Mouse (Mus musculus): ENCODE measurements around the gene Rnpep. TPM values are rescaled to one million over a fixed set of nuclear protein-coding genes. Genes with fewer than 3 reads are reported as not detected.
A peak's percentile ranks its signal among the peaks of the same experiment; 100 is the strongest.

Gene Rnpep
- polyA plus RNA-seq, 1 experiment from 2014 or later, result 113 TPM

DNA sequence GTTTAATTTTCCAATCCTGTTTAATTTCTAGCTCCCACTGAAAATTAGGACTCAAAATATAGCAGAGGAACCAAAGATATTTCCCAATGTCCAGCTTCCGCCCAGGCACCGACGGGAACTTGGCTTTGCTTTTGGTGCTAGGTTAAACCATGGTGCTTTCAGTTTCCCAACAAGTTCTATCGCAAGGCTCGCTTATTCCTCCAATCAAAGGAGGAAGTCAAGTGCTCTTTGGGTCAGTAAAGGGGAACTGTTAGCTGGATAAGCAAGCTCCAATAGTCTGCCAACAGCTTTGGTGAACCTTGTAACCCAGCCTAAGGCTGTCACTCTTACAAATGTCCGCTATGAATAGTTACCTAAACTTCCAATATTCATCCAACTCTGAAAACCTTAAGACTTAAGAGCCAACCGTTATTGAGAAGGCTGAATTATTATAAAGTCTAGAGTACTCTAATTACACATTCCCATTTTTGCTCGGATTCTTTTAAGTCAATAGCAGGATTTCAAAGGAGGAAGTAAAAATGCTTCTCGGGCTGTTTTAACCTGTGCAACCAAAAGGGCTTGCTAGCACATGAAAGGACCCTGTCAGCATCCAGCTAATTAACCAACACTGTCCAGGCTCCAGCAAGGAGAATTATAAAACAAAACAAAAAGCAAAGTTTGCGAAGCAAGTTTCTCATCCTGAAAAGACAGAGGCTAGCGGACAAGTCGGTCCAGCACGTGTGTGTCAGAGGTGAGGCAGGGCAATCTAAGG lies 1.2 kb downstream of the Rnpep start:
- H3K36me3 ChIP-seq, result peaks cover 37% of the 10 kb centered on the region
- H3K27me3 ChIP-seq (ENCODE audit: low read depth, poor library complexity, severe bottlenecking), result no peaks in the 10 kb centered on the region
- H3K9me3 ChIP-seq (replicated peaks), result no peaks in the 10 kb centered on the region
- WGBS, result 41% methylated on average over 13 of the region's 13 CpGs
- H3K27ac ChIP-seq, result peak overlapping the region; percentile 93
- peaks cover 24% of the 10 kb centered on the region for H3K4me1 ChIP-seq
- H3K4me3 ChIP-seq, result peak overlapping the region; percentile 81
- no peak for DNase-seq (ENCODE audit: low spot score)

GRCm38 (mm10) chr1:135281841-135282240 lies 2.0 kb downstream of the Rnpep start:
- Histone ChIP-seq H3K27me3 (ENCODE audit: low read depth, poor library complexity, severe bottlenecking) (no peaks in the 10 kb centered on the region), H3K36me3 (peaks cover 45% of the 10 kb centered on the region), H3K27ac (no peak overlapping the region), H3K9me3 (replicated peaks) (no peaks in the 10 kb centered on the region), H3K4me3 (0 out of 2 replicates have a peak overlapping the region, but pooled peaks have one; percentile 6), H3K4me1 (peaks cover 24% of the 10 kb centered on the region)
- WGBS, result 96% methylated on average over 17 of the region's 17 CpGs
- no peak for DNase-seq (ENCODE audit: low spot score)

- 89% methylated on average over 9 of the region's 9 CpGs for WGBS
- no peak for DNase-seq (ENCODE audit: low spot score)
- H3K36me3 ChIP-seq, result peaks cover 57% of the 10 kb centered on the region
- peaks cover 20% of the 10 kb centered on the region for H3K4me1 ChIP-seq
- H3K9me3 ChIP-seq (replicated peaks), result no peaks in the 10 kb centered on the region
- no peak overlapping the region for H3K27ac ChIP-seq
- no peaks in the 10 kb centered on the region for H3K27me3 ChIP-seq (ENCODE audit: low read depth, poor library complexity, severe bottlenecking)
- H3K4me3 ChIP-seq, result no peak overlapping the region
Measured at GRCm38 (mm10) chr1:135280646-135281045, 3.2 kb downstream of the Rnpep start.

DNA sequence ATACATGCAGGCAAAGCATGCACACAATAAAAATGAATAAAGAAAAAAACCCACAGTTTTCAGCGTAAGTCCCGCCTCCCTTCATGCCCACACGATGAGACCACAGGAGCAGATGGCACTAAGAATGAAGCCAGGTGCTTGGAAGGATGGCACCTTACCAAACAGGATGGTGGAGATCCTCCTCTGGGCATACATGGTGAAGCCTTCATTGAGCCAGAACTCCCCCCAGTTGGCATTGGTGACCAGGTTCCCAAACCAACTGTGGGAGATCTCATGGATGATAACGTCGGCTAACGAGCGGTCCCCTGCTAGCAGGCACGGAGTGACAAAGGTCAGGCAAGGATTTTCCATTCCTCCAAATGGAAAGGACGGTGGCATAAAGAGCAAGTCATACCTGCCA lies 12.5 kb downstream of the Rnpep start:
- Histone ChIP-seq H3K4me1 (no peaks in the 10 kb centered on the region), H3K4me3 (no peak overlapping the region), H3K27me3 (ENCODE audit: low read depth, poor library complexity, severe bottlenecking) (no peaks in the 10 kb centered on the region), H3K27ac (no peak overlapping the region), H3K36me3 (peaks cover 83% of the 10 kb centered on the region), H3K9me3 (replicated peaks) (no peaks in the 10 kb centered on the region)
- WGBS, result 91% methylated on average over 9 of the region's 9 CpGs
- no peak for DNase-seq (ENCODE audit: low spot score)

- Histone ChIP-seq H3K4me3 (no peak overlapping the region), H3K36me3 (peaks cover 91% of the 10 kb centered on the region), H3K9me3 (replicated peaks) (no peaks in the 10 kb centered on the region), H3K27ac (no peak overlapping the region), H3K4me1 (no peaks in the 10 kb centered on the region), H3K27me3 (ENCODE audit: low read depth, poor library complexity, severe bottlenecking) (no peaks in the 10 kb centered on the region)
- 92% methylated on average over 10 of the region's 10 CpGs for WGBS
- DNase-seq (ENCODE audit: low spot score), result no peak
Measured at GRCm38 (mm10) chr1:135267663-135268446, 16.0 kb downstream of the Rnpep start.

GRCm38 (mm10) chr1:135265834-135266233 lies 18.1 kb downstream of the Rnpep start:
- Histone ChIP-seq H3K27me3 (ENCODE audit: low read depth, poor library complexity, severe bottlenecking) (no peaks in the 10 kb centered on the region), H3K4me3 (no peak overlapping the region), H3K9me3 (replicated peaks) (no peaks in the 10 kb centered on the region), H3K4me1 (0 out of 2 replicates have a peak, but pooled peaks cover 2% of the 10 kb centered on the region), H3K36me3 (peaks cover 90% of the 10 kb centered on the region), H3K27ac (no peak overlapping the region)
- DNase-seq (ENCODE audit: low spot score), result no peak
- WGBS, result 87% methylated on average over 5 of the region's 5 CpGs

- Histone ChIP-seq H3K36me3 (peaks cover 73% of the 10 kb centered on the region), H3K27me3 (ENCODE audit: low read depth, poor library complexity, severe bottlenecking) (no peaks in the 10 kb centered on the region), H3K4me1 (peaks cover 12% of the 10 kb centered on the region), H3K27ac (no peak overlapping the region), H3K9me3 (replicated peaks) (no peaks in the 10 kb centered on the region), H3K4me3 (no peak overlapping the region)
- no peak for DNase-seq (ENCODE audit: low spot score)
- WGBS, result 90% methylated on average over 9 of the region's 9 CpGs
Measured at GRCm38 (mm10) chr1:135263316-135263715, 20.6 kb downstream of the Rnpep start.

DNA sequence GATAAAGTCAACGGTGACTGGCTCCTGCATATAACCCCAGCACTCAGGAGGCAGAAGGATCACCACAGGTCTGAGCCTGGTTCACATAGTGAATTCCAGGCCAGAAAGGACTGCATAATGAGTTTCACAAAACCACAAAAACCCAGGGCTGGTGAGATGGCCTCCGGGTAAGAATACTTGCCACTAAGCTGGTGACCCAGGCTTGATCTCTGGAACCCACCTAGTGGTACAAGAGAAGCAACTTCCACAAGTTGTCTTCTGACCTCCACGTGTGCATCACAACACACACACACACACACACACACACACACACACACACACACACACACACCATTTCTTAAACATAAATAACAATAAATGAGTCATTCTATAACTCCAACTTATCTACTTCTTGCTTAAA lies 21.6 kb downstream of the Rnpep start:
- DNase-seq (ENCODE audit: low spot score), result no peak
- no peaks in the 10 kb centered on the region for H3K9me3 ChIP-seq (replicated peaks)
- H3K4me3 ChIP-seq, result no peak overlapping the region
- H3K27me3 ChIP-seq (ENCODE audit: low read depth, poor library complexity, severe bottlenecking), result no peaks in the 10 kb centered on the region
- peaks cover 63% of the 10 kb centered on the region for H3K36me3 ChIP-seq
- 91% methylated on average over 3 of the region's 3 CpGs for WGBS
- H3K4me1 ChIP-seq, result peaks cover 21% of the 10 kb centered on the region
- H3K27ac ChIP-seq, result no peak overlapping the region

- Histone ChIP-seq H3K27ac (0 out of 2 replicates have a peak overlapping the region, but pooled peaks have one; percentile 12), H3K4me3 (no peak overlapping the region), H3K4me1 (peaks cover 25% of the 10 kb centered on the region), H3K9me3 (replicated peaks) (no peaks in the 10 kb centered on the region), H3K36me3 (peaks cover 49% of the 10 kb centered on the region), H3K27me3 (ENCODE audit: low read depth, poor library complexity, severe bottlenecking) (no peaks in the 10 kb centered on the region)
- DNase-seq (ENCODE audit: low spot score), result no peak
- 75% methylated on average over 6 of the region's 6 CpGs for WGBS
Measured at GRCm38 (mm10) chr1:135260931-135261330, 23.0 kb downstream of the Rnpep start.

- Histone ChIP-seq H3K9me3 (replicated peaks) (no peaks in the 10 kb centered on the region), H3K27ac (peak overlapping the region; percentile 82), H3K4me1 (peaks cover 37% of the 10 kb centered on the region), H3K27me3 (ENCODE audit: low read depth, poor library complexity, severe bottlenecking) (no peaks in the 10 kb centered on the region), H3K4me3 (peak overlapping the region; percentile 50), H3K36me3 (peaks cover 30% of the 10 kb centered on the region)
- under 1% methylated on average over 10 of the region's 10 CpGs for WGBS
- DNase-seq (ENCODE audit: low spot score), result peak; percentile 92
Measured at GRCm38 (mm10) chr1:135259128-135259436, 24.8 kb downstream of the Rnpep start.

GRCm38 (mm10) chr1:135258380-135259127 lies 25.3 kb downstream of the Rnpep start, which contains the start of gene Elf3:
Elf3 (minus strand) TSS chr1:135258568.
- Histone ChIP-seq H3K36me3 (peaks cover 25% of the 10 kb centered on the region), H3K4me1 (peaks cover 42% of the 10 kb centered on the region), H3K27ac (peak within 1 kb of the TSS; percentile 82), H3K4me3 (peak within 1 kb of the TSS; percentile 50), H3K27me3 (ENCODE audit: low read depth, poor library complexity, severe bottlenecking) (no peaks in the 10 kb centered on the region), H3K9me3 (replicated peaks) (no peaks in the 10 kb centered on the region)
- WGBS, result 4% methylated on average over 19 of the region's 19 CpGs
- peak; percentile 77 for DNase-seq (ENCODE audit: low spot score)

DNA sequence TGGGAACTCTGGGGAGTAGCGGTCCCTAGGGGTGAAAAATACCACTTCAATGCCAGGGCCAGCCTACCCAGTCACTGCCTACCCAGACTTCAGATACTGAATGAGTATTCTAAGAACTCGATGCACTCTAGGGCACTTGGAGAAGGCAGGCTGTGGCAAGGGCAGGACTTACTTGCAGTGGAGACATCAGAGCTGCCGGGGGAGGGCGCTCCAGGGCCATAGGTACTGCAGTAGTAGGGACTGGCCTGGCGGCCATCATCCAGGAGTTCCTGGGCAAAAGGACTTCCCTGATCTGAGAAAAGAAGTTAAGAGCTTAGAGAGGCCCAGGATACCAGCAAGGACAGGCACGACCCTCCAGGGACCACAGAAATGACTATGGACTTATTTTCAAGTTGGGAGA lies 27.6 kb downstream of the Rnpep start:
- Histone ChIP-seq H3K9me3 (replicated peaks) (no peaks in the 10 kb centered on the region), H3K4me1 (peaks cover 56% of the 10 kb centered on the region), H3K27ac (no peak overlapping the region), H3K4me3 (no peak overlapping the region), H3K27me3 (ENCODE audit: low read depth, poor library complexity, severe bottlenecking) (no peaks in the 10 kb centered on the region), H3K36me3 (peaks cover 2% of the 10 kb centered on the region)
- WGBS, result 78% methylated on average over 6 of the region's 6 CpGs
- no peak for DNase-seq (ENCODE audit: low spot score)

- DNase-seq (ENCODE audit: low spot score), result no peak
- Histone ChIP-seq H3K9me3 (replicated peaks) (no peaks in the 10 kb centered on the region), H3K27ac (no peak overlapping the region), H3K4me3 (no peak overlapping the region), H3K27me3 (ENCODE audit: low read depth, poor library complexity, severe bottlenecking) (peaks cover 23% of the 10 kb centered on the region), H3K4me1 (peaks cover 52% of the 10 kb centered on the region), H3K36me3 (no peaks in the 10 kb centered on the region; the same call in 1 of the 2 replicates)
- 46% methylated on average over 4 of the region's 4 CpGs for WGBS
Measured at GRCm38 (mm10) chr1:135252854-135253253, 31.0 kb downstream of the Rnpep start.

Data from limb, embryonic 10.5 days (tissue).